Mouse (Mus musculus) limb, embryonic 14.5 days (tissue): ENCODE data around the gene Uts2. TPM values are rescaled to one million over a fixed set of nuclear protein-coding genes. Genes with fewer than 3 reads are reported as not detected.

Experiments used
- ATAC-seq: fragments of 200-750 bp; cut with Nextera tagmentation; 2 replicates; pipeline ENCODE4 v1.8.0; 2017; ENCODE audit warnings: low read depth, moderate number of reproducible peaks, moderate TSS enrichment; ENCODE audit not compliant: low FRiP score
- DNase-seq: peaks from one replicate; pipeline ENCODE4 v3.0.0-alpha.2; 2015; ENCODE audit warnings: low spot score
- H3K27ac ChIP-seq: fragments of 300-500 bp; sonication (generic); replicated peaks from 2 replicates; pipeline ENCODE4 v1.5.1; 2014; ENCODE audit warnings: low read depth, mild to moderate bottlenecking, low read length, moderate library complexity, mixed read lengths
- H3K27me3 ChIP-seq: fragments of 300-500 bp; sonication (generic); 2 replicates; pipeline ENCODE4 v1.6.1; 2014; ENCODE audit warnings: low read length, mixed read lengths; ENCODE audit not compliant: control insufficient read depth, insufficient read depth
- H3K36me3 ChIP-seq: fragments of 300-500 bp; sonication (generic); 2 replicates; pipeline ENCODE4 v1.6.1; 2014; ENCODE audit warnings: mild to moderate bottlenecking, low read length, moderate library complexity, mixed read lengths; ENCODE audit not compliant: control insufficient read depth, insufficient read depth
- H3K4me1 ChIP-seq: fragments of 300-500 bp; sonication (generic); 2 replicates; pipeline ENCODE4 v1.6.1; 2014; ENCODE audit warnings: antibody characterized with exemption, low read length, mixed read lengths; ENCODE audit not compliant: control insufficient read depth, insufficient read depth
- H3K4me2 ChIP-seq: fragments of 300-500 bp; sonication (generic); replicated peaks from 2 replicates; pipeline ENCODE4 v1.6.1; 2014; ENCODE audit warnings: low read depth, mild to moderate bottlenecking, low read length, moderate library complexity; ENCODE audit not compliant: severe bottlenecking
- H3K4me3 ChIP-seq: fragments of 300-500 bp; sonication (generic); replicated peaks from 2 replicates; pipeline ENCODE4 v1.5.1; 2014; ENCODE audit warnings: low read length
- H3K9ac ChIP-seq: fragments of 300-500 bp; sonication (generic); 2 replicates; pipeline ENCODE4 v1.6.1; 2014; ENCODE audit warnings: mild to moderate bottlenecking, low read depth, low read length, moderate library complexity; ENCODE audit not compliant: severe bottlenecking
- H3K9me3 ChIP-seq: fragments of 300-500 bp; sonication (generic); 2 replicates; pipeline ENCODE4 v1.6.1; 2016; ENCODE audit warnings: low read length; ENCODE audit not compliant: control insufficient read depth
- POLR2A ChIP-seq: fragments of 200-500 bp; IDR thresholded peaks from 2 replicates; pipeline ENCODE4 v1.8.0; 2012; ENCODE audit warnings: inconsistent platforms, mild to moderate bottlenecking, moderate library complexity, borderline replicate concordance; ENCODE audit not compliant: insufficient read depth, insufficient read length; ENCODE audit errors: extremely low read depth
- WGBS: fragments of 180-500 bp; shearing (Covaris S2); extraction: QIAGEN DNeasy Blood & Tissue Kit; methylation state at CpG from one replicate; pipeline ENCODE4 v1.1.7; 2014; 5-methylcytosine and 5-hydroxymethylcytosine counted together
- polyA plus RNA-seq, 2 experiments: library from polyadenylated mRNA; depleted of rRNA in 1 of 2; stranded (reverse) in 1 of 2; unstranded in 1 of 2; fragments of >200 nt; fragmentation: Nextera tagmentation in 1 of 2; extraction: Ambion mirVana in 1 of 2; gene quantifications; 2 replicates each; pipeline versions ENCODE4 v1.2.1 to v1.2.3; 2012 to 2014

Gene Uts2
- polyA plus RNA-seq, 2 experiments = not detected

GRCm38 (mm10) chr4:150980153-150980552 lies 16.7 kb upstream of the Uts2 start:
- no peak overlapping the region for H3K4me2 ChIP-seq
- no peaks in the 10 kb centered on the region for H3K36me3 ChIP-seq
- H3K4me3 ChIP-seq = no peak overlapping the region
- ATAC-seq (no peak), DNase-seq (no peak)
- 89% methylated on average over 5 of the region's 5 CpGs for WGBS
- no peaks in the 10 kb centered on the region for H3K27me3 ChIP-seq
- no peaks in the 10 kb centered on the region for H3K4me1 ChIP-seq
- TF ChIP-seq POLR2A = no peak
- H3K9ac ChIP-seq = no peak overlapping the region
- no peak overlapping the region for H3K27ac ChIP-seq
- no peaks in the 10 kb centered on the region for H3K9me3 ChIP-seq

DNA sequence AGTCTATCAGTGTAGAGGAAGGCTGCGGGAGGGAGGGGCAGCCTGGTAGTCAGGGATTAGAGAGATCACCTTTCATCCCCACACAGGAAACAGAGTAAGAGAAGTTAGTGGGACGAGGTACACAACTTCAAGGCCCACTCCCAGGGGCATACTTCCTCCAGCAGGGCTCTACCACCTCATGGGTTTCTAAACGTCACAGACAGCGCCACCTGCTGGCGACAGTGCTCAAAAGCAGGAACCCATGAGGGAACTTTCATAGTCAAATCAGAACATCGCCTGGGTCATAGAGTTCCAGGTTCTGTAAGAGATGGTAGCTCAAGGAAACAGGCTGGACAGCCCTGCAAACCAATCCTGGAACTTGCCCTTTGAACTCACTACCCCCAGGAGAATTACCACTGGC lies 6.7 kb upstream of the Uts2 start:
- H3K27me3 ChIP-seq = no peaks in the 10 kb centered on the region
- no peaks in the 10 kb centered on the region for H3K4me1 ChIP-seq
- no peaks in the 10 kb centered on the region for H3K9me3 ChIP-seq
- H3K27ac ChIP-seq = no peak overlapping the region
- 40% methylated on average over 6 of the region's 6 CpGs for WGBS
- DNase-seq = no peak
- no peak for ATAC-seq
- H3K36me3 ChIP-seq = no peaks in the 10 kb centered on the region
- no peak for TF ChIP-seq POLR2A
- H3K4me3 ChIP-seq = no peak overlapping the region
- H3K9ac ChIP-seq = no peak overlapping the region
- no peak overlapping the region for H3K4me2 ChIP-seq

DNA sequence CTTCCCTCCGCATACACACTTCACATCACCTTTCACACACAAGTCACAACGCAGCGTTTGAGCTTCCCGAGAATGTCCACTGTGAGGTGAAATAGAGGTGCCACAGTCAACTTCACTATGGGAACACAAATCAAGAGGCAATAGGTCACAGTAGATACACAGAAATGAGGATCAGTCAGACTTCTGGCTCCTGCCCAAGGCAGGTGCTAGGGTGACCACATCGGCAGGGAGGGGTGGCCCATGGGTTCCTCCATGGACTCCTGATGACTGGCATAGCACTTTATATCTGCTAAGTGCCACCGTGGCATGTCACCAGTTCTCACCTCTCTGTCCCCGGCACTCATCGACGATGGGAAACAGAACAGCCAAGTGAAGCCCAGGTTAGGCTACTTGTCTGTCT lies 1.7 kb downstream of the Uts2 start:
- Histone ChIP-seq H3K9ac (no peak overlapping the region), H3K27me3 (no peaks in the 10 kb centered on the region), H3K4me2 (no peak overlapping the region), H3K27ac (no peak overlapping the region), H3K9me3 (no peaks in the 10 kb centered on the region), H3K4me1 (no peaks in the 10 kb centered on the region), H3K4me3 (no peak overlapping the region), H3K36me3 (0 out of 2 replicates have a peak, but pooled peaks cover 2% of the 10 kb centered on the region)
- no peak for DNase-seq
- 91% methylated on average over 9 of the region's 9 CpGs for WGBS
- ATAC-seq = no peak
- no peak for TF ChIP-seq POLR2A

DNA sequence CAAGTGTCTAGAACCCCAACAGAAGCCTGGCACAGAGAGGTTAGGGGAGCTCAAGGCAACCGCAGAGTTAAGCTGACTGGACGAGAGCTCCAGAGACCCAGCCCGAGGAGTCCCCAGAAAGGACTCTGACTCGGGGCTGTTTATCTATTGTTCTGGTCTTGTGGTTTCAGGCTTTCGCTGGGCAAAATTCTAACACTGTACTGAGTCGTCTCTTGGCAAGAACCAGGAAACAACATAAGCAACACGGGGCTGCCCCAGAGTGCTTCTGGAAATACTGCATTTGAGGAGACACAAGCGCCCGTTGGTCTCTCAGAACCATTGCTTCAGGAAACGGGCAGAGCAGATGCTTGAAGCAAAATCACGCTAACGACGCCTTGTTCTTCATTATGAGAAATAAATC lies 4.5 kb downstream of the Uts2 start:
- Histone ChIP-seq H3K36me3 (peaks cover 7% of the 10 kb centered on the region; the same call in 1 of the 2 replicates), H3K9ac (no peak overlapping the region), H3K9me3 (no peaks in the 10 kb centered on the region), H3K4me1 (no peaks in the 10 kb centered on the region), H3K27ac (no peak overlapping the region), H3K4me3 (no peak overlapping the region), H3K4me2 (no peak overlapping the region), H3K27me3 (no peaks in the 10 kb centered on the region)
- no peak for TF ChIP-seq POLR2A
- WGBS = 73% methylated on average over 13 of the region's 13 CpGs
- no peak for DNase-seq
- ATAC-seq = no peak

- Histone ChIP-seq H3K27ac (no peak overlapping the region), H3K9ac (no peak overlapping the region), H3K36me3 (peaks cover 12% of the 10 kb centered on the region), H3K9me3 (no peaks in the 10 kb centered on the region), H3K4me2 (no peak overlapping the region), H3K27me3 (no peaks in the 10 kb centered on the region), H3K4me1 (no peaks in the 10 kb centered on the region), H3K4me3 (no peak overlapping the region)
- WGBS = 87% methylated on average over 13 of the region's 13 CpGs
- DNase-seq = no peak
- TF ChIP-seq POLR2A = no peak
- ATAC-seq = no peak
Measured at GRCm38 (mm10) chr4:151005656-151006318, 8.9 kb downstream of the Uts2 start.

DNA sequence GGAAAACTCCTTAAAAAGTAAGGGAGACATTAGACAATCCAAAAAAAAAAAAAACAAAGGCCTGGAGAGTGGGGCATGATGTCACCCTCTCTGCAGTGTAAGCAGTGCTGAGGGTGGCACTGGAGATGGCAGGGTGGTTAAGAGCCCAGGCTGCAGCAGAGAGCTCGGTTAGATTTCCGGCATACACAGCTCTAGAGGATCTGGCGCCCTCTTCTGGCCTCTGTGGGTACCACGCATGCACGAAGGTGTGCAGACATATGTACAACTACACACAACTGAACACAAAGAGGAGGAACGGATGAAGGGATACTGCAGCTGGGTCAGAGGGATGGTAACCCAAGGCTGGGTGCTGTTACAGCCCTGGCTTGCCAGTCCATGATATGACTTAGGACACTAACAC lies 10.0 kb downstream of the Uts2 start:
- ATAC-seq = no peak
- Histone ChIP-seq H3K4me2 (no peak overlapping the region), H3K9ac (no peak overlapping the region), H3K27ac (no peak overlapping the region), H3K9me3 (no peaks in the 10 kb centered on the region), H3K4me3 (no peak overlapping the region), H3K27me3 (no peaks in the 10 kb centered on the region), H3K36me3 (peaks cover 13% of the 10 kb centered on the region), H3K4me1 (no peaks in the 10 kb centered on the region)
- WGBS = 45% methylated on average over 6 of the region's 6 CpGs
- no peak for TF ChIP-seq POLR2A
- no peak for DNase-seq
